Mouse (Mus musculus) kidney, adult 9 months (tissue): ENCODE data around the gene Zfp296.
A peak's percentile ranks its signal among the peaks of the same experiment; 100 is the strongest.

Source experiments
- DNase-seq: peaks from one replicate; pipeline ENCODE4 v3.0.0; 2022

Zfp296 gene

DNA sequence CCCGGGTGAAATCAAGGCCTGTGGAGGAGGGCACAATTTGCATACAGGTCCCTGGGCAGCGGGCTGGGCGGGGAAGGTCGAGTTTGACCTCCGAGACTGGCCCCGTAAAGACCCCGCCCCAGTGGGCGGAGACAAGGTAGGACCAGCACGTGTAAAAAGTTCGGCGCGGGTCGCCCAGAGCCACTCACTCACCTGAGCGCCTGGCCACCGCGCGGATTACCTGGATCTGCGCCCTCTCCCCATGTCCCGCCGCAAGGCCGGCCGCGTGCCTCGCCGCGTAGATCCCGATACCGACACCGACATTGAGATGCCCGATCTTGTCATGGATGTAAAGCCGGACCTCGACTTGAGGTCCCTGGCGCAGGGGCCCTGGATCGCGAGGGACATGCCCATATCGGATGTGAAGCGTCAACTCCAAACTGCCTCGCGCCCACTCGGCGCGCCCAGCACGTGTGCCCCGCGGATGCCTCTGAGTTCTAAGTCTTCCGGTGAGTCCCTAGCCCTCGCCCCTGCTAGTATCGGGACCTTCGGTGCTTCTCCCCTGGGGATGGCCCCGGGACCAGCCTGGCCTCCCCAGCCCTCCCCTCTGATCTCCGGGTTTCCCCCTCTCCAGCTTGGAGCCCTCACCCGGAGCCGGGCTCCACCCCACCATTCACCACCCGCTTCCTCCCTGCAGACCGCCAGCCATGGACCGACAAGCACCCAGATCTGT lies at the start of gene Zfp296, which contains the start of gene Gemin7:
Gene Zfp296 (plus strand): TSS at position 147 of the 712 bp plus-strand sequence.
Gene Gemin7 (minus strand): TSS at position 455 of the 712 bp plus-strand sequence.
- DNase-seq = peak; percentile 54

DNA sequence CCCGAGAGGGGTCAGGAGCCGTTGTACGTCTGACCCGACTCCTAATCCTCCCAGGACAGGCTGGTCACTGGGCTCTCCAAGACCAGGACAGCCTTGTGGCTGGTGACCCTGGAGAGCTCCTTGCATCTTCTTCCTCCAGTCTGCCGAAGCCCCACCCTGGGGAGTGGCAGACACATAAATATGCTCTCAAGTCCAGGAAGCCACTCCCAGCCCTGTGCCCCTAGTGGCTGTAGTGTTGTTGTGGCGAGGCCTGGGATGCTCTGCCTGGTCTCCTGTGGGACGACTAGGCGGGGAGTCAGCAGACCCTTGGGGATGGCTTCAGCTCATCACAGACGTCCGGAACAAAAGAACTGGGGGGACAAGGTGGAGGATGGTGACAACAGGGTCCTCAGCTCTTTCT lies 46.0 kb upstream of the Zfp296 start:
- no peak for DNase-seq

DNA sequence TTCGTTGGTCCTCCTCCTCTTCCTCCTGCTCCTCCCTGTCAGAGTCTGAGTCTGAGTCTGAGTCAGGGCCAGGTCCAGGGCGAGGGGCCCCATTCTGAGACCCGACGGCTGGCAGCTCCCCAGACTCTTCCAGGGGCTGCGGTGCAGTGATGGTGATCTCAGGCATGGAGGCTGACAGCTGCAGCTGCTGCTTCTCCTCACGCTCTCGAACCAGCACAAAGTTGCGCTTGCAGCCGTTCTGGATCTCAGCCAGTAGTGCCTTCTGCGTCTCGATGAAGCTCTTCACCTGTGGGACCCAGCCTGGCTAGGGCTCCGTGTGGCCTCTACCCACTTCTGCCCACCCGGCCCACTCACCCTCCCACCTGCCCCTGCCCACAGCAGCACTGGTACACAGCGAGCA lies 44.8 kb upstream of the Zfp296 start:
- DNase-seq = no peak

DNA sequence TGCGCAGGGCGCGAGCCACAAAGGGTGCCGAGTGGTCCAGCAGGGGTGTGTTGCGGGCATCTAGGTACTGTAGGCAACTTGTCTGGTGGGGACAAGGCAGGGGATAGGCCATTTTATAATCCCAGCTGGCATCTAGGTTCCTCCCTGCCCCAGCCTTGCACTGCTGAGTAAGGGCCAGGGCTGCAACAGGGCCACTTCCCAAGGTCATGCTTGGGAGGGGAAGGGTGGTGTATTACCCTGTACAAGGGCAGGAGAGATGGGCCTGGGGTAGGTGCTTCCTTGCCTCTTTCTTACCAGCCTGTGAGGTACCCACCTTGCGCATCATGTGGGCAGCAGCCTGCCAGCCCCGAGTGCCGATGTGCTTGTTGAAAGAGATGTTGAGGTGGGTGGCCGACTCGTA lies 42.4 kb upstream of the Zfp296 start:
- no peak for DNase-seq

DNA sequence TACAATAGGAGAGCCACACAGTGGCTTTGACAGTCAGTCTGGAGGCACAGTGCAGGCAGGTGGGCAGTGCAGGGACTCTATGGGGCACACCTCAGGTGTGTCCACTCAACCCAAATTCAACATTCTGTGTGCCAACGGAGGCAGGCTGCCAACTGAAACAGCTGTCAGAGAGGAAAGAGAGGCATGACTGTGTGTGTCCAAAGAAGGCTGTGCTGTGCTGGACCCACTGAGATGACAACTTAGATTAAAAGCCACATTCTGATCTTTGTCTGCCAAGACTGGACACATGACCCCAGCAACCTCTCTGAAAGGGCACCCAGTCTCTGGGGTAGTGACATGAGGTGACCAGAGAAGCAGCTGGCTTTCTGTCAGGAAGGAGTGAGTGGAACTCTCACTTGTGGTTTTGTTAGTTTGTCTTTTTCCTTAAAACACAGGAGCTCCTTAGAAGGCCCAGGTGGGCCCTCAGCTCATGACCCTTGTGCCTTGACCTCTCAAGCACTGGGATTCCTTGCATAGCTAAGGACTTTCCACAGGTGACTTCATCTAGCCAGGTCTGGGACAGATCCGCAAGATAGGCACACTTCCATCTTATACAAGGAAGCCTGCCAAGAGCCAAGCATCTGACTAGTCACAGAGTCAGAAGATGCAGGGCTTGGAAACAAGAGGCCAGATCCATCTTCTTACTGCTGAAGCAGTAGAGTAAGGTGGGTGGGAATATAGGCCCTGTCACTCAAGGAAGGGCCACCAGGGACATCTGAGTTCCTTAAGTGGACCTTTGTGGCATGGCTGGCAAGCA lies 36.1 kb upstream of the Zfp296 start:
- DNase-seq = peak; percentile 31

DNA sequence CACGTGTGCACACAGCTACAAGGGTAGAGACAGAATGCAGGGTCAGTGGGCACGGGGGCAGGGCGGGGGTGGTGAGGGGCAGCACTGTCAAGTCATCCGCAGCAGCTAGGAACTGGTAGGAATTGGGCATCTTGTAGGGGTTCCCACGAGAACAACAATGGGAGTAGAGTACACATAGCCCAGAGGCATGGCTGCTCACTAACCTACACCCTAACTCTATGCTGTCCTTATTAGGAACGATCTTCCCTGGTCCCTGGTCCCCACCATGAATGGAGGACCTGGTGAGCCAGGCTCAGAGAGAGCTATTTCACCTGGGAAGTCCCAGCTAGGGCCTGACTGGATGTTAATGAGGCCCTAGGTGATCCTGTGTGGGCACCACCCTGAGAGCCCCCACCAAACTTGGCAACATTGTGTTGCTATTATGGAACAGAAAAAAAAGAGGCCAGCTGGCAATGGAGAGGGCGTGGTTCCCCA lies 35.4 kb upstream of the Zfp296 start:
- no peak for DNase-seq

DNA sequence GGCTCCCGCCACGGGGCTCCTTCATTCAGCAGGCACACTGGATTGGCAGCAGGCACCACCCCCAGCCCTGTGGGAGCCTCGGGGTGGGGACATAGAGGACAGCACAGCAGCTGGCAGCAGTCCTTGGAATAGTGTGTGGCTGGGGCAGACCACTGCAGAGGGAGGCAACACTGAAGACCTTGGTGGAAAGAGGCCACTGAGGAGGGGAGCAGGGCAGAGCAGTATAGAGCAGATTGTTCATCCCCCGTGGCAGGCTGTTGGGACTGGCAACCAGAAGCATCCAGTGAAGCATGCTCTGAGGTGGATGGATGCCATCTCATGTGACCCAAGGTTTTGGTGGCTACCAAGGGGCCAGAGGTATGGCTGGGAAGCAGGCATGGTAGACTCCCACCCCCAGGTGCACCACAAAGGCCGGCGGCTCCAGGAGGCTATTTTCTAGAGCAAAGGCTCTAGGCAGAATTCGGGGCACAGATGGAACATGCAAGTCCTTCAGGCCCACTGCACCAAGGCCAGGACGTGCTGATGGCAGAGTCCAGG lies 34.9 kb upstream of the Zfp296 start:
- peak; percentile 28 for DNase-seq

DNA sequence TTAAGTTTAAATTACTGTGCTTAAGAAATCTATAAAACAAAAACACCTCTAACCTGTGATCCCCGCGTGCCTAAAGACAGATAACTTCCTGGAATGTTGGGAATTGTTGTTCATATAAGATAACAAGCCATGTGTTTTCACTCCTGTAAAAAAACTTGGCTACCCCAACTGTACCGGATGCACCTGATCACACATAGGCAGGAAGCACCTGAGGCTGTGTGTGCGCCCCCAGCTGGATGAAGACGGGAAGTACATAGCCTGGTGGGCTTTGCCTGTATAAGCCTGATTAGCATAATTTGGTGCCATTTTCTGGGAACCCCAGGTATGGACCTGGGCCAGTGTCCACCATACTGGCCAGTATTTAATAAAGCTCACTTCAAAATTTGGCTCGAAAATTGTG lies 33.5 kb upstream of the Zfp296 start:
- DNase-seq = no peak

DNA sequence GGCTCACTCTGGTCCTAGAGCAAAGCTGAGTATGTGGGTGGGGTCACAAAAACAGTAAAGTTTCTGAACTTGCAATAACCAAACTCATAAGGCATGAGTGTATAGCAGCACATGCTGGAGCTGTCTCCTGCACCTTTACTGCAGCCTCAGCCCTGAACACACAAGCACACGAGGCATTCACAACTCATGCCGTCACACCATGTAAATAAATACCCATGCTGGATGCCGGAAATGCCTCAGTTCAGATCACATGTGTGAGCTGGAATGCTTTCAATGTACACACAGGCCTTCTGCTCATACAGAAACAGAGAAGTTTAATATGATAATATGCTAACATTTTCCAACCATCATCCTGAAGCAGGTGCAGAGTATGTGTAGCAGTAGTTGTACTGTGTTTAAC lies 31.1 kb upstream of the Zfp296 start:
- no peak for DNase-seq

DNA sequence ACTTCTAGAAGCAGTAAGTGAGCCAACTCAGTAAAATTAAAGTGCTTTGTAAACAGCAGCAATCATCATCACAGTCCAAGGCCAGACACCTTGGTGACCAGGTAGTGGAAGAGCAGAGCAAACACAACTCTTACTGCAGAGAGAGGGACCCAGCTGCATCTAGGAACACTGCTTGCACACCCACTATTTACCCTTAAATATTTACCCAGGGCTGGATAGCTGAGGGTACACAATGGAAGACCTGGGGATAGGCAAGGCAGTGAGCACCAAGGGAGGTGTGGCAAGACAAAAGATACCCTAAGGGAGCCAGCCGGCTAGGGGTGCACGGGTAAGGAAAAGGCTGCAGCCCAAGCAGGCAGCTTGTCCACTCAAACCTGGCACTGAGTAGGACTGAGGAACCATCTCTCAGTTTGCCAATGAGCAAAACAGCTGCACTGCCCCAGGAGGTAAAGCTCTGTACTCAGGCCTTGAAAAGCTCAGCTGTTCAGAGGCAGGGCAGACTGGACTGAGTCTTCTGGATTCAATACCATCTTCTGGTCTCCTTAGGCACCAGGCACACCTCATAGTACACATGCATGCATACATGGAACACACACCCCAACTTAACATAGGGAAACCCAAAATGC lies 29.6 kb upstream of the Zfp296 start:
- no peak for DNase-seq

DNA sequence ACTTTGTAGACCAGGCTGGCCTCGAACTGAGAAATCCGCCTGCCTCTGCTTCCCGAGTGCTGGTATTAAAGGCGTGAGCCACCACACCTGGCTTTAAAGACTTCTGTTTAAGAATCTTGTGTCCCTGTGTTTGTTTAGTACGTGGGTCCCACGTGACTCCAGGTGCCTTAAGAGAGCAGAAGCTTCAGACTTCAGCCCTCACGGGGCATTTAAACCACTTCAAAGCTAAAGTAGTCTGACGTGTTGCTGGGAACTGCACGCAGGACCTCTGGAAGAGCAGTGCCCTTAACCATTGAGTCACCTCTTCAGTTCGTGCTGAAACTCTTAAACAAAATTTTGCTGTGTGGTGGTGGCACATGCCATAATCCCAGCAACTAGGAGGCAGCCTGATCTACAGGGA lies 27.7 kb upstream of the Zfp296 start:
- no peak for DNase-seq

DNA sequence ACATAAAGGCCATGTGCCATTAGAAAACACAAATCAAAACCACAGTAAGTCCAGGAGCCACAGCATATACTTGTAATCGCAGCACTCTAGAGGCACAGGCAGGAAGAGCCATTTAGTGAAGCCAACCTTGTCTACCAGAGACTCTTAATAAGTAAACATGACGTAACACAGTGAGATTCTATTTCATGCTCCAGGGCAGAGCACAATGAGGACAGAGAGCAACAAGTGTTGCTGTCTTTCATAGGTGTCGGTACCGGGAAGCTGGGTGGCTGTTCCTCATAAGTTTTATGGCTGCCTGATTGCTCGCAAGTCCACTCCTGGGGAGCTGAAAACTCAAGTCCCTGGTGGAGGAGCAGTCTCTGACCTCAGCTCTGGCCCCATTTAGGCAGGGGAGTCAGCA lies 25.5 kb upstream of the Zfp296 start:
- no peak for DNase-seq

DNA sequence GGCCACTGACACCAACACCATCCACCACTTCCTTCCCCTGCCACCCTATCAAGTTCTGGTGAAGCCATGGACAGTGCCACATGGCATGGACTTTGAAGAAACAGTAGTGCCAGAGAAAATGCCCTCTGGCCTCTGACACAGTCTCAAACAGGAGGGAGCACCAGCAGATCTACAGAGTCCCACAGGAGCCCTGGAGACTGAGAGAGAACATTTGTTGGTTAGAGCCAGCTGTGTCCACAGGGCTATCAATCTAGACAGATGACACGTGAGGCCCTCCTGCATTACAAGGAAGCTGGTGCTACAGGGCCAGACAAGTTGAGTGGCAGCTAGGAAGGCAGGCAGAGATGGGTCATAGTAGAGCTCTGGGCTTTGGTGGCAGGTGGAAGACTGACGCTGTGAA lies 24.6 kb upstream of the Zfp296 start:
- DNase-seq = no peak

DNA sequence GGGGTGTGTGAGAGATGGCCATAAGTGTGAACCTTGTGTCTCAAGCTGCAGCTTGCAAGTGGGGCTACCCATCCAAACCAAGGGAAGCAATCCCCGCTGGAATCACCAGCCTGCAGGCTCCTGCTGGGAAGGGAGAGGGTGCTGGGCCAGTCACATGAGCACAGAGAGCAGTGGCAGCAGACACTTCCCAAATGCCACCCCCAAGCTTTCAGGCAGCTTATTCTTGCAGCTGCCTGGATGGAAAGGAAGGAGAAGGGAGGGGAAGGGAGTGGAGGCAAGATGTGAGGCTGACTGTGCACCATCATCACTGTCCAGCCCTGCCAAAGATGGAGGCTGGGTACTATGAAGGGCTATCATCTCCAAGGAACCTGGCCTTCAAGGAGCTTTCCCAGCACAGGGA lies 22.9 kb upstream of the Zfp296 start:
- DNase-seq = no peak

DNA sequence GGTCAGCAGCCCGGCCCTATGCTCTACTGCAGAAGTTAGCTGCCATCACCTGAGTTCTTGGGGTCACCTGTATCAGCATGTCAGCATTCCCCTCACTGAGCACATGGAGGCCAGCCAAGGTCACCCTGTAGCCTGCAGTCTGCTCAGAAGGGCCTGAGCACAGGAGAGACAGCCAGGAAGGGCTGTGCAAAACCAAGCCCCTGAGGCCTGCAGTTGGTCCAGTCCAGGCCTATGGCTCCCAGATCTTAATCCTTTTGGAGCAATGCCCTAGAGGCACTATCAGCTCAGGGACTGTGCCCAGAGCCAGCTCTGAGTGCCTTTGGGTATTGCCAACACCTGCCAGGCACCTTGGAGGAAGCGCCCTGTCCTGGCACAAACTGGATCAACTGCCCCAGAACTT lies 20.0 kb upstream of the Zfp296 start:
- DNase-seq = peak; percentile 55

DNA sequence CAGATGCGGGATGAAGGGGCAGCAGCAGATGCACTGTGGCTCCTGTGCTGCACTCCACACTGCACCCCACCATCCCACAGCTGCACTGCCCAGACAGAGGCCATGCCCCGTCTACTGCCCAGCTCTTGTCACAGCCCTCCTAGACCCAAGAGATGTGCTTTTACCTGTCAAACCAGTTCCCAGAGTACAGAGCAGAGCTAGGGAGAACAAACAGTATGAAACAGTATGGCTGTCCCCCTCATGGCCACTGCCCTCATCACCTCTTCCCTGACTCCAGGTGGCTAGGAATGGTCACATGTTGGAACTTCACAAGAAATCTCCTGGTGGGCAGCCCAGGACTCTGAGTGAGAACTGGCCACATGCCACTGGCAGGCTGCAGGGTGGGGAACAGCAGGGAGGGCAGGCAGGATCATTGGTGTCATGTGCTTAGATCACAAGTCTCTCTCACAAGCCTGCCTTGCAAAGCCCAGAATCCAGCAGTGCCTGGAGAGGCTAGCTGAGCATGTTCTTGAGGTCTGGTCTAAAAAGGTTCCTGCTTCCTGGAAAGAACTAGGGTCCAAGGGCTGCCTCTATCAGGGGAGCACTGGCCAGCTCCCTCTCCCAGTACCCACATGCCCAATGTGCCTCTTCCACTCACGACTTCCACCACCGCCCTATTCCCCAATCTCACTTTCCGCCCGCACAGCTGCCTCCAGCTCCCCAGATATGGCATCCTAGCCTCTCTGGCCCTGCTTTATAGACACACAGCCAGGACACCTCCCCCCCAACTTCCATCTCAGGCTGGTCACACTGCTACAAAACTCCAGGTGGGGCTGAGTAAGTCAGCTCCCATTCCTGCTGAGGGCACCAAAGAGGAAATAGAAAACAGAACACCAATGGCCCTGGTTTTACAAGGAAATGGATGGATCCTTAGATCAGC lies 18.8 kb upstream of the Zfp296 start:
- no peak for DNase-seq

DNA sequence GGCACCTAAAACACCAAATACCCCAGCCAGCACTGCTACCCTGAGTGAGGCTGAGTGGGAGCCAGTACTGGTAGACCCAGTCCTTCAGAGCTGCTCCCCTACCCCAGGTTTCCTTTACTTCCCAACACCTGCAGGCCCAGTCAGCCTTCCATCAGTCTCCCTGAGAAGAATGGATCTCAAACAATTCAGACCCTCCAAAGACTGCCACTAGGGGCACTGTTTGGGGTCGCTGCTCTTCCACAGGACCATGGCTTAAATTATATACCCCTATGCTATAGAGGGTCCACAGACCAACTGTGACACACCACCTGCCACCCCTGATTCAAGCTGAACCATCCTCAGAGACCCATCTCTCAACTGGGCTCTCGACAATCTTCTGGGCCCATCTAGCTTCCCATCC lies 18.1 kb upstream of the Zfp296 start:
- no peak for DNase-seq

DNA sequence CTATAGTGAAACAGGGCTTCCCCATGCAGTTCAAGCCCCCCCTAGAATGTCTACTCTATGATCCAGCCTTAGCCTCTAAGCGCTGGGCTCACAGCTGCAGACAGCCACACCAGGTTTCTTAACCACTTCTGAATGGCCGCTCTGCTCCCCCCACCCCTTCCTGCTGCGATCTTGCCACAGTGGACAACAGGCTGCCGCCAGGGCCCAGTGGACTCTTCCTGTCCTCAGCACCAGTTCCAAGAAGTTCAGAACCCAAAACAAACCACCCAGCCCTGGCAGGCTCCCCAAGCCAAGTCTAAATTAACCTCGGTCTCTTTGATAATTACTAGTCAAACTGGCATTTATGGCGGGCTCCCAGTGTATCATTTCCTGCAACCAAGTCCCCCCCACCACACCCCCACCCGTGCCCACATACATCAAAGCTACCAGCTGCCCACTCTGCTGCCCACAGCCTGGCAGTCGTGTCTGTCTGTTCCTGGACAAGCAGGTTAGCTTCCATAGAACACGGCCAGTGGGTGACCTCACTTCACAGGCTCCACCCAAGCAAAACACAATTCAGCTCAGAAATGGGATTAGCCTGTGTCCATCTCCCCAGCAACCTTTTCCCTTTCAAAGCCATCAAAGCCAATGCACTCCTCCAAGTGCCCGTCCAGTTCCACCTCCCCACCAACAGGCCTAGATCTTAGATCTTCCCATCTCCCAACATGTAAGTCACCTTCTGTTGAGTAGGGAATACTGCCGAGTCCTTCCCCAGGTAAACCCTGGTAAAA lies 16.4 kb upstream of the Zfp296 start:
- DNase-seq = no peak

DNA sequence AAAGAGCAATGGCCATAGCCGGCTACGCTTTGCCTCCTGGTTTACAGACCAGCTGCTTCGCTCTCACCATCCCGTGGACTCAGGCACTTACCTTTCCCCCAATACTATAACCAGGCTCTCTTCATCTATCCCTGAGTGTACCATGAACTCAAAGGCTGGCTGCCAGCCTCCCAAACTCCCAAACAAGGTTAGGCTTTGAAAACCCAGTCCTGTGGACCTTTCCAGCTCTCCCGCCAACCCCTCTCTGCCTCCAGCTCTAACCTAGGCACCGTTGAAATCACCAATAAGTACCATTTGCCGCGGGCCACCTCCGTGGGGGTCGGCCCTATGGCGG lies 15.7 kb upstream of the Zfp296 start:
- DNase-seq = peak; percentile 66

DNA sequence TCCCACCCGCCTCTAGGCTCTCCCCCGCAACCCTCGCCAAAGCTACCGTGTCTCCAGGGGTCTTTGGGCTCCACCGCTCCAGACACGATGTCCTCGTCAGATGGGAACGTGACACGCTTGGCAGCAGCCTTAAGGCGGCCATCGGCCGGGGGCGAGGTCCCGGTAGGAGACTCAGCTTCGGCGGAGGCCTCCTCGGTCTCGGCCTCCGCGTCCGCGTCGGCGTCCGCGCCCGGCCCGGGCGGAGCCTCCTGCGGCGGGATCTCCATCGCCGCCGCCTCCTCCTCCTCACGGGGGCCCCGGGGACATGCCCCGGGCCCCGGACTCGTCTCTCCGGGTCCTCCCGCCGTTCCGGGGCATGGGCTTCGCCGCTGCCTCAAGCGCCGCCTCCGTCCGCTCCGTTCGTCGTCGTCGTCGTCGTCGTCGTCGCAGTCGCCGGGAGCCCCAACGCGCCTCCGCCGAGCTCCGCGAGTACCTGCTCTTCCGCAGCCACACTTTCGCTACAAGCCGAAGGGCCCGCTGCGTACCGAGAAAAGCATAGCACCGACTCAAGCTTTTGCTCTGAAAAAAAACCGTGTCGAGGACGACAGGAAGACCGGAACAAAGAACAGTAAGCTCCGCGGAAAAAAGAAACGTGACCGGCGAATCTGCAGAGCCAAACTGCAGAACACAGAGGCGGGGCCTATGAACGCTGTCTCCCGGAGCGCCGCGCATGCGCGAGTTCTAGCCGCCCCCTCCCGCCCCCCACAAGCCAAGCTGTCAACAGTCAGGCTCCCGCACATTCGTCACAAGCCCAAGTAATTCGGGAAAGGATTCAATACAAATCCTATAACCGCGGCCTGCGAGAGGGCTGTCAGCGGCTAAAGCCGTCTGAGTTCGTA lies 15.1 kb upstream of the Zfp296 start:
- DNase-seq = peak; percentile 87
